Mouse (Mus musculus) left cerebral cortex, postnatal 14 days (tissue): Measurements from ENCODE around the gene Edem1. TPM values are rescaled to one million over a fixed set of nuclear protein-coding genes. Genes with fewer than 3 reads are reported as not detected.

Experiments used
- total RNA-seq, 2 experiments: library from RNA; stranded (reverse); gene quantifications; 2 replicates each; pipeline ENCODE4 v1.2.3; 2021

Edem1 gene
- total RNA-seq, 2 experiments from 2014 or later = 19.0 to 25.5 TPM

Other genes with a start within 250 kb of the Edem1 start
- gene Bhlhe40, start 168.0 kb upstream of the Edem1 start, total RNA-seq = 10 to 100 TPM; 55.2 to 77.3 TPM
- 100 to 1,000 TPM; 198 to 199 TPM for gene Arl8b, start 45.5 kb upstream of the Edem1 start, total RNA-seq